Mouse (Mus musculus) liver, embryonic 14.5 days (tissue): ENCODE measurements around the gene Iqsec1. TPM values are rescaled to one million over a fixed set of nuclear protein-coding genes. Genes with fewer than 3 reads are reported as not detected.

Experiments
- ATAC-seq: fragments of 200-750 bp; cut with Nextera tagmentation; 2 replicates; pipeline ENCODE4 v1.8.0; 2017; ENCODE audit warnings: moderate number of reproducible peaks, mild to moderate bottlenecking, moderate library complexity; ENCODE audit not compliant: insufficient read depth
- DNase-seq, 3 experiments: peaks; one replicate each; pipeline ENCODE4 v3.0.0-alpha.2; 2012 to 2013; ENCODE audit warnings: low read depth in 3 of 3, low spot score in 3 of 3
- H3K27ac ChIP-seq: fragments of 300-500 bp; sonication (generic); 2 replicates; pipeline ENCODE4 v1.5.1; 2014; ENCODE audit warnings: moderate library complexity, mild to moderate bottlenecking, control low read depth, inconsistent platforms
- H3K27me3 ChIP-seq: fragments of 300-500 bp; sonication (generic); 2 replicates; pipeline ENCODE4 v1.6.1; 2014; ENCODE audit warnings: mild to moderate bottlenecking, low read length, moderate library complexity; ENCODE audit not compliant: control insufficient read depth, insufficient read depth
- H3K36me3 ChIP-seq: fragments of 300-500 bp; sonication (generic); replicated peaks from 2 replicates; pipeline ENCODE4 v1.6.1; 2014; ENCODE audit warnings: low read depth; ENCODE audit not compliant: control insufficient read depth, insufficient read depth
- H3K4me1 ChIP-seq, 2 experiments: fragments of 200-500 bp in 1 of 2; fragments of 300-500 bp in 1 of 2; sonication (generic) in 1 of 2; replicated peaks; 2 replicates each; pipeline ENCODE4 v1.6.1; 2012 to 2014; ENCODE audit warnings: antibody characterized with exemption in 1 of 2, inconsistent platforms in 1 of 2, low read length in 1 of 2; ENCODE audit not compliant: control insufficient read depth in 2 of 2, insufficient read depth in 2 of 2
- H3K4me2 ChIP-seq: fragments of 300-500 bp; sonication (generic); 2 replicates; pipeline ENCODE4 v1.6.1; 2014; ENCODE audit warnings: low read depth, mild to moderate bottlenecking, control low read depth, moderate library complexity
- H3K4me3 ChIP-seq, 2 experiments: fragments of 200-500 bp in 1 of 2; fragments of 300-500 bp in 1 of 2; sonication (generic) in 1 of 2; 2 replicates each; pipeline ENCODE4 v1.5.1; 2012 to 2014; ENCODE audit warnings: low read depth in 2 of 2, low read length in 2 of 2, mild to moderate bottlenecking in 2 of 2, control low read depth in 1 of 2, inconsistent platforms in 1 of 2, moderate library complexity in 1 of 2; ENCODE audit not compliant: insufficient read depth in 1 of 2
- H3K9ac ChIP-seq: fragments of 300-500 bp; sonication (generic); replicated peaks from 2 replicates; pipeline ENCODE4 v1.6.1; 2014; ENCODE audit warnings: mild to moderate bottlenecking, control low read depth, moderate library complexity
- H3K9me3 ChIP-seq: fragments of 300-500 bp; sonication (generic); 2 replicates; pipeline ENCODE4 v1.6.1; 2016; ENCODE audit warnings: low read length, mixed read lengths; ENCODE audit not compliant: control insufficient read depth
- CTCF ChIP-seq: IDR thresholded peaks from 2 replicates; pipeline ENCODE4 v1.5.1; 2016; ENCODE audit warnings: antibody characterized with exemption, low read depth, control low read depth
- EP300 ChIP-seq: IDR thresholded peaks from 2 replicates; pipeline ENCODE4 v1.6.1; 2016; ENCODE audit warnings: antibody characterized with exemption, low read depth
- WGBS: fragments of 180-500 bp; shearing (Covaris S2); extraction: QIAGEN DNeasy Blood & Tissue Kit; methylation state at CpG from one replicate; pipeline ENCODE4 v1.1.7; 2014; ENCODE audit not compliant: insufficient replicate concordance; 5-methylcytosine and 5-hydroxymethylcytosine counted together
- polyA plus RNA-seq, 2 experiments: library from polyadenylated mRNA; depleted of rRNA in 1 of 2; stranded (reverse) in 1 of 2; unstranded in 1 of 2; fragments of >200 nt; fragmentation: Nextera tagmentation in 1 of 2; extraction: Ambion mirVana in 1 of 2; gene quantifications; 2 replicates each; pipeline versions ENCODE4 v1.2.1 to v1.2.3; 2012 to 2014

The Iqsec1 gene
- polyA plus RNA-seq, 2 experiments: 4.0 to 9.0 TPM

DNA sequence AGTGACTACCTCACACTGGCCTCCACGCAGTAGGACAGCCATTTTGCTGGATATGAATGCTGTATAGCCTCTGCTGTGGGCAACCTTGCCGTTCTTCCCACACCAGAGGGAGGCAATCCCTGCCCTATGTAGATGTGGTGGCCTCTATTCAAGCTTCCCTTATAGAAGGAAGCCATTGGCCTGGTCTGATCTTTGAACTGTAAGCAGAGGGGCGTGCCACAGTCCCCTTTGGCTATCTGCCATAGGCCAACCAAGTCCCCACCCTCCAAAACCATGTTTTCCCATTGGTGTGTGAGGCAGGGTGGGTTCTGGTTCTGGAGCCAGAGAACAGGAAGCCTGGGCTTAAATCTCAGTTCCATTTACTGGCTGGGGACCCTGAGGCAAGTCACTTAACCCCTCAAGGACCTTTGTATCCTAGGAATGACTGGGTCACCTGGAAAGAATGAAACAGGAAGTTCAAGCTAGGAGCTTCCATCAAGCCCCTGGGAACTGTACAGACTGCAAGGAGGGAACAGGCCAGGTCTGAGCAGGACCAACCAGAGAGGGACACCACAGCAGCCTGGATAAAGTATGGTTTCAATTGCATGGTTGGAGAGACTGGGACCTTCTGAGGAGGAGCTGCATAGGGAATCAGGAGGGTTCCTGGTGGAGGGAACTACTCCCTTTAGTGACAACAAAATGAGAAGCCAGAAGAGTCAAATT is 304.5 kb downstream of the Iqsec1 start:
- Histone ChIP-seq H3K4me1 (peaks cover 0 to 2% of the 10 kb centered on the region in 2 experiments; a peak in 1 of 4 replicates), H3K9me3 (no peaks in the 10 kb centered on the region), H3K9ac (no peak overlapping the region), H3K36me3 (peaks cover 12% of the 10 kb centered on the region), H3K27ac (no peak overlapping the region), H3K4me3 (no peak overlapping the region), H3K27me3 (no peaks in the 10 kb centered on the region), H3K4me2 (no peak overlapping the region)
- WGBS: 71% methylated on average over 3 of the region's 3 CpGs
- ATAC-seq: peak; percentile 50
- DNase-seq: no peak
- no peak for TF ChIP-seq CTCF
- TF ChIP-seq EP300: no peak

DNA sequence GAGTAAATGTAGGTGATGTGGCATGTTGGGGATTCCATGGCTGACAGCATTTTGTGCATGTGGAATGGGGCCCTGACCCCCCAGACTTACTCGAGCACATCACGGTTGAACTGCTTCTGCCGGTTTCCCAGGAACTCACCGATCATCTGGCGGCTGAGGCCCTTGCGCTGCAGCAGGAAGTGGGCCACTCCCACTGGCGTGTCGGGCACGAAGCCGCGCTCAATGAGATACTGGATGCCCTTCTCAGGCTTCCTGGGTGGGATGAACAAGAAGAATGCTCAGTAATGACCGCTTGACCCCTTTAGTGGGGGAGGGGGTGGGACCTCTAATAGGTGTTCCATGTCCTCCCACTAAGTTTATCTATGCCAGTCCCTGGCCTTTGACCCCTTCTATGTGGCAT is 308.1 kb downstream of the Iqsec1 start:
- peaks cover 0 to 2% of the 10 kb centered on the region in 2 experiments; a peak in 1 of 4 replicates for H3K4me1 ChIP-seq
- H3K27ac ChIP-seq: no peak overlapping the region
- ATAC-seq (no peak), DNase-seq (no peak)
- TF ChIP-seq CTCF: no peak
- no peak for TF ChIP-seq EP300
- 64% methylated on average over 12 of the region's 12 CpGs for WGBS
- no peak overlapping the region for H3K9ac ChIP-seq
- no peak overlapping the region for H3K4me2 ChIP-seq
- no peaks in the 10 kb centered on the region for H3K27me3 ChIP-seq
- H3K9me3 ChIP-seq: no peaks in the 10 kb centered on the region
- no peak overlapping the region for H3K4me3 ChIP-seq
- H3K36me3 ChIP-seq: peaks cover 16% of the 10 kb centered on the region

DNA sequence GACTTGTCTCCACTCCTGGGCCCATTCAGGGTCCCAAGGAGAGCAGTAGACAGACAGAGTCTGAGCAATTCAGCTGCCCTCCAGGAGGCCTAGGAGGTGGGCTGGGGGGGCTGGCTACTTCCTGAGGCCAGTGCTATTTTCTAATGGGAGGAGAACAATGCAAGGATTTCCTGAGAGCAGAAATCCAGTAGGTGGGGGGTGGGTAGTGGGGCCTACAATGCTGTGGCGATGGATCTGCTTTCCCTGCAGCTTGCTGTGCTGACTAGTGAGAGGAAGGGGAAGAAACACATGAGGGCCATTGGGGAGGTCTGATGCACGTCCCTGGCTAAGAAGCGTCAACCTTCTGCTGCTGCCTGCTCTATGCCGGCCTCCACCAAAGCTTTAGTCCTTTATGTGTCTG is 309.7 kb downstream of the Iqsec1 start:
- Histone ChIP-seq H3K27ac (no peak overlapping the region), H3K9ac (no peak overlapping the region), H3K4me1 (0 out of 4 replicates have a peak, but pooled peaks cover 0 to 2% of the 10 kb centered on the region in 2 experiments), H3K9me3 (no peaks in the 10 kb centered on the region), H3K4me2 (no peak overlapping the region), H3K4me3 (no peak overlapping the region), H3K36me3 (peaks cover 24% of the 10 kb centered on the region), H3K27me3 (no peaks in the 10 kb centered on the region)
- TF ChIP-seq EP300 (no peak), CTCF (no peak)
- ATAC-seq: no peak
- 85% methylated on average over 4 of the region's 4 CpGs for WGBS
- DNase-seq: no peak

DNA sequence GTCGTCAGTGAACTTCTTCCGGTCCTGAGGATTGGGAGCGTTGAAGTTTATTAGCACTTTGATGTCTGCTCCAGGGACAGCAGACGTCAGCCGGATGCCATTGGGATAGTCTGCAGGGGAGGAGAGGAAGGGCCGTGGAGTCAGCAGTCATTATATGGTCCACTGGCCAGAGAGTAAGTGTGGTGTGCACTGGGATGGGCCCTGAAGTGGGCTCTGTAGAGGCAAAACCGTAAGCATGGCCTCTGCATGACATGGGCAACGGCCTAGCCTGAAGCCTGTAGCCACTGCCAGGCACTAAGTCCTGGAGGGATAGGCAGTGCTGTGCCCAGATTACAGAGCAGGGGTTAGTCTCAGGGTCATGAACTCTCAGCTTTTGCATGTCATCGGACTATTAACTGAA is 319.8 kb downstream of the Iqsec1 start:
- Histone ChIP-seq H3K9ac (no peak overlapping the region), H3K4me3 (no peak overlapping the region), H3K4me1 (no peaks in the 10 kb centered on the region), H3K9me3 (no peaks in the 10 kb centered on the region), H3K36me3 (peaks cover 29% of the 10 kb centered on the region), H3K27ac (no peak overlapping the region), H3K4me2 (no peak overlapping the region), H3K27me3 (no peaks in the 10 kb centered on the region)
- TF ChIP-seq EP300 (no peak), CTCF (no peak)
- 83% methylated on average over 9 of the region's 9 CpGs for WGBS
- no peak for DNase-seq
- ATAC-seq: no peak

DNA sequence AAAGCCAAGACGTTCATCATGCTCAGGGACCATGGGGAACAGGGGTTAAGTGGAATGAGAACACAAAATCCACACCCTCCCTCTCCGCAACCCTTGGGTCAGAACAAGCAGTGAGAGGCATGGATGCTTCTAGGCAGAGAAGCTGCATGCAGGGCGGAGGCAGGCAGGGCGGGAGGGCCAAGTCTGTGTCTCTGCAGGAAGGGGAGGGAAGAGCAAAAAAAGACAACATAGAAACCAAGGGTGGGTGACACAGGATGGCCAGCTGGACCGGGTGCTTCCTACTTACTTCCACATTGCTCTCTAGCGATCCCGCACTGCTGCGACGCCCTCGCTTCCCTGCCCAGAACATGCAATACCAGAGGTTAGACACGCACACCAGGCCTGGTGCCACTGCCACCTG is 324.7 kb downstream of the Iqsec1 start:
- no peaks in the 10 kb centered on the region for H3K9me3 ChIP-seq
- peaks cover 15% of the 10 kb centered on the region for H3K36me3 ChIP-seq
- no peak overlapping the region for H3K4me2 ChIP-seq
- 66% methylated on average over 11 of the region's 11 CpGs for WGBS
- H3K4me3 ChIP-seq: no peak overlapping the region
- DNase-seq: no peak
- no peaks in the 10 kb centered on the region for H3K27me3 ChIP-seq
- ATAC-seq: no peak
- no peak overlapping the region for H3K27ac ChIP-seq
- TF ChIP-seq CTCF (no peak), EP300 (no peak)
- H3K4me1 ChIP-seq: peaks cover 19 to 21% of the 10 kb centered on the region in 2 experiments
- H3K9ac ChIP-seq: no peak overlapping the region
